Mouse (Mus musculus) heart, embryonic 13.5 days (tissue): ENCODE results near the gene Cchcr1. TPM values are rescaled to one million over a fixed set of nuclear protein-coding genes. Genes with fewer than 3 reads are reported as not detected.

ENCODE experiments used
- polyA plus RNA-seq: library from polyadenylated mRNA; unstranded; fragments of >200 nt; fragmentation: Nextera tagmentation; extraction: Ambion mirVana; gene quantifications from 2 replicates; pipeline ENCODE4 v1.2.1, GENCODE M21; 2015

Cchcr1 gene
- polyA plus RNA-seq, 1 experiment from 2014 or later = 12.3 TPM

Other genes starting within 250 kb of the Cchcr1 start
- gene H2-Q1, start 196.7 kb upstream of the Cchcr1 start, polyA plus RNA-seq = 0.19 and 0.29 TPM in 2 replicates
- gene H2-Q2, start 174.9 kb upstream of the Cchcr1 start, polyA plus RNA-seq = 3.3 and 3.4 TPM in 2 replicates
- 2.6 and 2.9 TPM in 2 replicates for gene H2-Q4, start 137.5 kb upstream of the Cchcr1 start, polyA plus RNA-seq
- 0.23 and 0.61 TPM in 2 replicates for gene H2-Q6, start 92.2 kb upstream of the Cchcr1 start, polyA plus RNA-seq
- gene H2-Q7, start 77.9 kb upstream of the Cchcr1 start, polyA plus RNA-seq = 1.2 and 2.1 TPM in 2 replicates
- gene H2-Q10, start 47.0 kb upstream of the Cchcr1 start, polyA plus RNA-seq = 1.4 and 5.2 TPM in 2 replicates
- gene Pou5f1, start 11.1 kb upstream of the Cchcr1 start, polyA plus RNA-seq = not detected in 2 replicates
- 48.8 and 53.2 TPM in 2 replicates for gene Tcf19, start 276 bp upstream of the Cchcr1 start, polyA plus RNA-seq
- 0.90 and 1.5 TPM in 2 replicates for gene Psors1c2, start 16.1 kb downstream of the Cchcr1 start, polyA plus RNA-seq
- 0.39 and 0.42 TPM in 2 replicates for gene Cdsn, start 35.0 kb downstream of the Cchcr1 start, polyA plus RNA-seq
- not detected in 2 replicates for gene 2300002M23Rik, start 50.4 kb downstream of the Cchcr1 start, polyA plus RNA-seq
- gene Sfta2, start 84.4 kb downstream of the Cchcr1 start, polyA plus RNA-seq = 1.5 and 1.8 TPM in 2 replicates
- gene Gm9573, start 109.5 kb downstream of the Cchcr1 start, polyA plus RNA-seq = not detected in 2 replicates
- gene Mucl3, start 126.6 kb downstream of the Cchcr1 start, polyA plus RNA-seq = 0.36 and 0.39 TPM in 2 replicates
- 12.2 and 13.5 TPM in 2 replicates for gene Vars2, start 150.5 kb downstream of the Cchcr1 start, polyA plus RNA-seq
- 25.7 and 27.7 TPM in 2 replicates for gene Gtf2h4, start 156.6 kb downstream of the Cchcr1 start, polyA plus RNA-seq
- gene Ddr1, start 187.5 kb downstream of the Cchcr1 start, polyA plus RNA-seq = 122 and 130 TPM in 2 replicates